Mouse (Mus musculus): ENCODE data around the gene Nanog. TPM values are rescaled to one million over a fixed set of nuclear protein-coding genes. Genes with fewer than 3 reads are reported as not detected.

The Nanog gene
- polyA plus RNA-seq, 1 experiment from 2014 or later = 0.08 TPM

Other genes starting within 250 kb of the Nanog start
- 105 and 116 TPM in 2 replicates for gene Rimklb, start 208.7 kb upstream of the Nanog start, polyA plus RNA-seq (2015; fragmentation: Nextera tagmentation; extraction: Ambion mirVana)
- 3.6 and 3.9 TPM in 2 replicates for gene Mfap5, start 201.6 kb upstream of the Nanog start, polyA plus RNA-seq (2015; fragmentation: Nextera tagmentation; extraction: Ambion mirVana)
- 0.33 and 0.54 TPM in 2 replicates for gene Aicda, start 153.7 kb upstream of the Nanog start, polyA plus RNA-seq (2015; fragmentation: Nextera tagmentation; extraction: Ambion mirVana)
- gene Apobec1, start 105.0 kb upstream of the Nanog start, polyA plus RNA-seq (2015; fragmentation: Nextera tagmentation; extraction: Ambion mirVana) = 1.3 and 2.8 TPM in 2 replicates
- gene Gdf3, start 97.4 kb upstream of the Nanog start, polyA plus RNA-seq (2015; fragmentation: Nextera tagmentation; extraction: Ambion mirVana) = 0.06 TPM in 1 of 2 replicates, not detected in the other
- not detected in 2 replicates for gene Dppa3, start 81.1 kb upstream of the Nanog start, polyA plus RNA-seq (2015; fragmentation: Nextera tagmentation; extraction: Ambion mirVana)
- gene Slc2a3, start 94.2 kb downstream of the Nanog start, polyA plus RNA-seq (2015; fragmentation: Nextera tagmentation; extraction: Ambion mirVana) = 57.0 and 57.4 TPM in 2 replicates
- gene Foxj2, start 112.4 kb downstream of the Nanog start, polyA plus RNA-seq (2015; fragmentation: Nextera tagmentation; extraction: Ambion mirVana) = 6.7 and 8.3 TPM in 2 replicates
- gene C3ar1, start 148.7 kb downstream of the Nanog start, polyA plus RNA-seq (2015; fragmentation: Nextera tagmentation; extraction: Ambion mirVana) = 1.2 and 2.2 TPM in 2 replicates
- 169 and 177 TPM in 2 replicates for gene Necap1, start 167.0 kb downstream of the Nanog start, polyA plus RNA-seq (2015; fragmentation: Nextera tagmentation; extraction: Ambion mirVana)
- 1.2 and 2.0 TPM in 2 replicates for gene Clec4a1, start 214.4 kb downstream of the Nanog start, polyA plus RNA-seq (2015; fragmentation: Nextera tagmentation; extraction: Ambion mirVana)
- gene Clec4a3, start 245.0 kb downstream of the Nanog start, polyA plus RNA-seq (2015; fragmentation: Nextera tagmentation; extraction: Ambion mirVana) = 1.4 and 1.5 TPM in 2 replicates